Mouse (Mus musculus): ENCODE results near the gene Gcnt7.

DNA sequence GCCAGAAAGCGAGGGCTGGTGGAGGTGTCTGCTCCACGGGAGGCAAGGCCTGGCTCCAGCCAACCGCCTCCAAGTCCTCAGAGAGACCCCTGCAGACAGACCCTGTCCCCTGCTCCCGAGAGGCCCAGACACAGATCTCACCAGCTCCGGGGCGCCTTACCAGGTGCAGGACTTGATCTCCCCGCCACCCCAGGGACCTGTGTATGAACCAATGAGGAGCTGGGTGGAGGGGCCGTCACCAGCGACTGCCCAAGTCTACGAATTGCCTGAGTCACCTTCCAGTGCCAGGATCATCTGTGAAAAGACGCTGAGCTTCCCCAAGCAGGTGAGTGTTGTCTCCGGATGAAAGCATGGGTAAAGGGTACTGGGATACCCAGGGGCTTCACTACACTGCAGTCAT, 42.2 kb downstream of the Gcnt7 start:
- TF ChIP-seq POLR2A (IDR thresholded peaks at IDR 0.05; ENCODE audit: low read depth, low read length) (no peak), CTCF (IDR thresholded peaks at IDR 0.05; ENCODE audit: extremely low read depth, insufficient read depth, insufficient read length, insufficient replicate concordance) (no peak)

All from spleen, adult 2 months (tissue).